Mouse (Mus musculus): ENCODE measurements around the gene 4930524J08Rik. TPM values are rescaled to one million over a fixed set of nuclear protein-coding genes. Genes with fewer than 3 reads are reported as not detected.

The 4930524J08Rik gene
- polyA plus RNA-seq (2014; fragmentation: Nextera tagmentation; extraction: Ambion mirVana): 2.4 and 3.7 TPM in 2 replicates

DNA sequence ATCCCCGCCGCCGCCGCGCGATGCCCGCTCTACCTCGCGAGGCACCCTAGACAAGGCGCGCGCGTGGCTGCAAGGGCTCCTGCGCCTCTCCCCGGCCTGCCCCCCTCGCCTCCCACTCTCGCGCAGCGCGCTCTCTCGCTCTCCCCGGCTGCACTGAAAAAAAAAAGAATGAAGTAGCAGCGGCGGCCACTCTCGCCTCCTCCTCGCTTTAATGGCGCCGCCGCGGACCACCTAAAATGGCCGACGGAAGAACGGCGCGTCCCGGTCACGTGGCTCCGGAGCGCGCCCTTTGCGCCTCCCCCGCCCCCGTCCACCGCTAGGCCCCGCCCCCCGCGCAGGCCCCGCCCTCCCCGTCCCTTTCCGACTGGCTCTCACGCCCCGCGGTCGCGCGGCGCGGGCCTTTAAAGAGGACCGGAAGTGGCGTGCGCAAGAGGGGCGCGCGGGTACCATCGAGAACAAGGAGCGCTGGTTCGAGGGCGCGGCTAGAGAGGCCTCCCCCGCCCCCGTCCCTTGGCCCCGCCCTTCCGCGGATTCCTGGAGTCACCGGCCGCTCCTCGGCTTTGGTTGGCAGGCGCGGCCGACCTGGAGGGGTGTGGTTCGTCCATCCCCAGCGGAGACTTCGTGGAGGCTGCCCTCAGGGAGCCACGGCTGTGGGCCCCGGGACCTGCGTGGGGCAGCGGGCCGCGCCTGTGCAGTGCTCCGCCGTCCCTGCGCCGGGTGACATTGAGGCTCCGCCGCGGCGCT is at the start of gene 4930524J08Rik, which contains the start of gene Hnrnpd:
Gene 4930524J08Rik, plus strand, starts transcription at position 363 of the 744 bp plus-strand sequence.
Gene Hnrnpd, minus strand, starts transcription at position 240 of the 744 bp plus-strand sequence.
- 1% methylated on average over 86 of the region's 97 CpGs for WGBS
- Histone ChIP-seq H3K36me3 (ENCODE audit: control insufficient read depth, insufficient read depth, low read length) (peaks cover 5% of the 10 kb centered on the region; the same call in 1 of the 2 replicates), H3K4me1 (ENCODE audit: control insufficient read depth, insufficient read depth, low read length) (peaks cover 14% of the 10 kb centered on the region; the same call in 1 of the 2 replicates), H3K4me3 (ENCODE audit: low read depth, low read length) (peak within 1 kb of the TSS; percentile 95), H3K4me2 (replicated peaks; ENCODE audit: low read depth, low read length) (peak within 1 kb of the TSS; percentile 79), H3K27me3 (ENCODE audit: control insufficient read depth, insufficient read depth, low read length) (no peaks in the 10 kb centered on the region), H3K9ac (replicated peaks; ENCODE audit: low read depth, low read length) (peak within 1 kb of the TSS; percentile 92), H3K9me3 (ENCODE audit: control insufficient read depth, low read depth, low read length) (no peaks in the 10 kb centered on the region), H3K27ac (ENCODE audit: low read length) (peak within 1 kb of the TSS; percentile 98)
- ATAC-seq (ENCODE audit: insufficient number of reproducible peaks, insufficient read depth, low FRiP score, low read depth): peak; percentile 97

GRCm38 (mm10) chr5:99931910-99932309 is 47.0 kb upstream of the 4930524J08Rik start:
- WGBS: 83% methylated on average over 6 of the region's 6 CpGs
- Histone ChIP-seq H3K4me1 (ENCODE audit: control insufficient read depth, insufficient read depth, low read length) (no peaks in the 10 kb centered on the region), H3K9me3 (ENCODE audit: control insufficient read depth, low read depth, low read length) (no peaks in the 10 kb centered on the region), H3K4me2 (replicated peaks; ENCODE audit: low read depth, low read length) (no peak overlapping the region), H3K27ac (ENCODE audit: low read length) (no peak overlapping the region), H3K4me3 (ENCODE audit: low read depth, low read length) (no peak overlapping the region), H3K36me3 (ENCODE audit: control insufficient read depth, insufficient read depth, low read length) (no peaks in the 10 kb centered on the region), H3K9ac (replicated peaks; ENCODE audit: low read depth, low read length) (no peak overlapping the region), H3K27me3 (ENCODE audit: control insufficient read depth, insufficient read depth, low read length) (no peaks in the 10 kb centered on the region)
- ATAC-seq (ENCODE audit: insufficient number of reproducible peaks, insufficient read depth, low FRiP score, low read depth): no peak

DNA sequence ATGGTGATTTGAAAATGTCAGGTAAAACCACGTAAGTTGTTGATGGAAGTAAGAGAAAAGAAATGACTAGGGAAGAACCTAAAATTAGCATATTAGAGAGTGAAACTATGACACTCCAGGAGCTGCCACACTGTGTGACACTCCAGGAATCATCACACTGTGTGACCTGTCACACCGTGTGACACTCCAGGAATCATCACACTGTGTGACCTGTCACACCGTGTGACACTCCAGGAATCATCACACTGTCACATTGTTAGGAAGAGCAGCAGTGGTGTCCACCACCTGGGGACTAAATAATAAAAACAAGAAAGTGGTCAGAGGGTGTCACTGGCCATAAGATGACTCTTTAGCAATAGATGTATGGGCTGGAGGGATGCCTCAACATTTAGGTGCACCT is 39.4 kb upstream of the 4930524J08Rik start:
- Histone ChIP-seq H3K9ac (replicated peaks; ENCODE audit: low read depth, low read length) (no peak overlapping the region), H3K4me1 (ENCODE audit: control insufficient read depth, insufficient read depth, low read length) (no peaks in the 10 kb centered on the region), H3K36me3 (ENCODE audit: control insufficient read depth, insufficient read depth, low read length) (no peaks in the 10 kb centered on the region), H3K27me3 (ENCODE audit: control insufficient read depth, insufficient read depth, low read length) (no peaks in the 10 kb centered on the region), H3K4me3 (ENCODE audit: low read depth, low read length) (no peak overlapping the region), H3K4me2 (replicated peaks; ENCODE audit: low read depth, low read length) (no peak overlapping the region), H3K27ac (ENCODE audit: low read length) (no peak overlapping the region), H3K9me3 (ENCODE audit: control insufficient read depth, low read depth, low read length) (peaks cover 2% of the 10 kb centered on the region; the same call in 1 of the 2 replicates)
- no peak for ATAC-seq (ENCODE audit: insufficient number of reproducible peaks, insufficient read depth, low FRiP score, low read depth)
- 81% methylated on average over 3 of the region's 3 CpGs for WGBS

DNA sequence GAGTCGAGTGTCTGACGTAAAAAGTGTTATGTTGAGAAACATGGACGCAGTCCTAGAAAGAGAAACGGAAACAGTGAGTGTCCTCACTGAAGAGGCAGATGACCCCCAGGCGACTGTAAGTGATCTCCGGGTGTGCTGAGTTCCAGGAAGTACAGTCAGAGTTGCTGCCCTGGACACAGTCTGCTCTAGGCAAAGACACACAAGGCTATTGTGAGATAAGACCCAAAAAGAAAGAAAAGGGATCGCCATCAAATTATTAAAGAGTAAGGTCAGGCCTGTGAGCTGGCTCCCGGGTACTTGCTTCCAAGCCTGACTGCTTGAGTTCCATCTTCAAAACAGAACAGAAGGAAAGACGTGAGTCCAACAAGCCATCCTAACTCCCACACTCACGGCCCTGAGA is 37.6 kb upstream of the 4930524J08Rik start:
- no peak overlapping the region for H3K4me2 ChIP-seq (replicated peaks; ENCODE audit: low read depth, low read length)
- no peak for ATAC-seq (ENCODE audit: insufficient number of reproducible peaks, insufficient read depth, low FRiP score, low read depth)
- H3K36me3 ChIP-seq (ENCODE audit: control insufficient read depth, insufficient read depth, low read length): no peaks in the 10 kb centered on the region
- peaks cover 4% of the 10 kb centered on the region; the same call in 1 of the 2 replicates for H3K9me3 ChIP-seq (ENCODE audit: control insufficient read depth, low read depth, low read length)
- H3K27me3 ChIP-seq (ENCODE audit: control insufficient read depth, insufficient read depth, low read length): no peaks in the 10 kb centered on the region
- no peak overlapping the region for H3K4me3 ChIP-seq (ENCODE audit: low read depth, low read length)
- no peak overlapping the region for H3K27ac ChIP-seq (ENCODE audit: low read length)
- 76% methylated on average over 10 of the region's 10 CpGs for WGBS
- H3K4me1 ChIP-seq (ENCODE audit: control insufficient read depth, insufficient read depth, low read length): no peaks in the 10 kb centered on the region
- H3K9ac ChIP-seq (replicated peaks; ENCODE audit: low read depth, low read length): no peak overlapping the region

- Histone ChIP-seq H3K9ac (replicated peaks; ENCODE audit: low read depth, low read length) (no peak overlapping the region), H3K27me3 (ENCODE audit: control insufficient read depth, insufficient read depth, low read length) (no peaks in the 10 kb centered on the region), H3K4me2 (replicated peaks; ENCODE audit: low read depth, low read length) (no peak overlapping the region), H3K9me3 (ENCODE audit: control insufficient read depth, low read depth, low read length) (peaks cover 4% of the 10 kb centered on the region; the same call in 1 of the 2 replicates), H3K4me3 (ENCODE audit: low read depth, low read length) (no peak overlapping the region), H3K27ac (ENCODE audit: low read length) (no peak overlapping the region), H3K4me1 (ENCODE audit: control insufficient read depth, insufficient read depth, low read length) (no peaks in the 10 kb centered on the region), H3K36me3 (ENCODE audit: control insufficient read depth, insufficient read depth, low read length) (no peaks in the 10 kb centered on the region)
- WGBS: 48% methylated on average over 10 of the region's 10 CpGs
- ATAC-seq (ENCODE audit: insufficient number of reproducible peaks, insufficient read depth, low FRiP score, low read depth): no peak
These were observed 36.9 kb upstream of the 4930524J08Rik start for GRCm38 (mm10) chr5:99941776-99942502.

- no peaks in the 10 kb centered on the region for H3K4me1 ChIP-seq (ENCODE audit: control insufficient read depth, insufficient read depth, low read length)
- H3K9me3 ChIP-seq (ENCODE audit: control insufficient read depth, low read depth, low read length): no peaks in the 10 kb centered on the region
- 85% methylated on average over 5 of the region's 5 CpGs for WGBS
- H3K36me3 ChIP-seq (ENCODE audit: control insufficient read depth, insufficient read depth, low read length): peaks cover 6% of the 10 kb centered on the region; the same call in 1 of the 2 replicates
- no peak overlapping the region for H3K9ac ChIP-seq (replicated peaks; ENCODE audit: low read depth, low read length)
- H3K27me3 ChIP-seq (ENCODE audit: control insufficient read depth, insufficient read depth, low read length): no peaks in the 10 kb centered on the region
- H3K4me2 ChIP-seq (replicated peaks; ENCODE audit: low read depth, low read length): no peak overlapping the region
- no peak overlapping the region for H3K4me3 ChIP-seq (ENCODE audit: low read depth, low read length)
- no peak for ATAC-seq (ENCODE audit: insufficient number of reproducible peaks, insufficient read depth, low FRiP score, low read depth)
- no peak overlapping the region for H3K27ac ChIP-seq (ENCODE audit: low read length)
These were observed 26.3 kb upstream of the 4930524J08Rik start for GRCm38 (mm10) chr5:99952513-99952912.

- H3K9me3 ChIP-seq (ENCODE audit: control insufficient read depth, low read depth, low read length): no peaks in the 10 kb centered on the region
- no peak for ATAC-seq (ENCODE audit: insufficient number of reproducible peaks, insufficient read depth, low FRiP score, low read depth)
- peaks cover 10% of the 10 kb centered on the region; the same call in 1 of the 2 replicates for H3K36me3 ChIP-seq (ENCODE audit: control insufficient read depth, insufficient read depth, low read length)
- H3K4me3 ChIP-seq (ENCODE audit: low read depth, low read length): no peak overlapping the region
- WGBS: 43% methylated on average over 1 of the region's 1 CpGs
- no peak overlapping the region for H3K9ac ChIP-seq (replicated peaks; ENCODE audit: low read depth, low read length)
- H3K27ac ChIP-seq (ENCODE audit: low read length): no peak overlapping the region
- H3K4me2 ChIP-seq (replicated peaks; ENCODE audit: low read depth, low read length): no peak overlapping the region
- no peaks in the 10 kb centered on the region for H3K4me1 ChIP-seq (ENCODE audit: control insufficient read depth, insufficient read depth, low read length)
- H3K27me3 ChIP-seq (ENCODE audit: control insufficient read depth, insufficient read depth, low read length): no peaks in the 10 kb centered on the region
These were observed 25.0 kb upstream of the 4930524J08Rik start for GRCm38 (mm10) chr5:99953883-99954282.

DNA sequence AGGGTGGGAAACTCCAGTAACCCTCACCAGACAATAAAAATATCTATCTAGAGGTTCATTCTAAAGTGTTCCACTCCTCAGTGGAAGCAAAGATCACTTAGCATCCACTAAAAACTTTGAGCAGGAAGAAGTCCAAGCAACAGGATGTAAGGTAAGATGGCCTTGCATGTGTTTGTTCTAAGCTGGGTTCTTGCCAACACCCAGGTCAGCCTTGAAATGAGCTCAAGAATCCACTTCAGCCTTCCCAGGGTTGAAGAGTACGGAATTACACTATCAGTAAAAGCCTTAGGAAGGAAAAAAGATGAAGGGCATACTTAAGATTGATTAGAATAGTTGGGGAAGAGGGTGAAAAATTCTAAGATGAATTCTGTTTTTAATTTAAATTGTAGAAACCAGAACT is 20.2 kb upstream of the 4930524J08Rik start:
- Histone ChIP-seq H3K9me3 (ENCODE audit: control insufficient read depth, low read depth, low read length) (no peaks in the 10 kb centered on the region), H3K27me3 (ENCODE audit: control insufficient read depth, insufficient read depth, low read length) (no peaks in the 10 kb centered on the region), H3K4me1 (ENCODE audit: control insufficient read depth, insufficient read depth, low read length) (no peaks in the 10 kb centered on the region), H3K4me2 (replicated peaks; ENCODE audit: low read depth, low read length) (no peak overlapping the region), H3K9ac (replicated peaks; ENCODE audit: low read depth, low read length) (no peak overlapping the region), H3K27ac (ENCODE audit: low read length) (no peak overlapping the region), H3K4me3 (ENCODE audit: low read depth, low read length) (no peak overlapping the region), H3K36me3 (ENCODE audit: control insufficient read depth, insufficient read depth, low read length) (peaks cover 39% of the 10 kb centered on the region)
- WGBS: 59% methylated on average over 1 of the region's 1 CpGs
- no peak for ATAC-seq (ENCODE audit: insufficient number of reproducible peaks, insufficient read depth, low FRiP score, low read depth)
